In the genomic region with DNA sequence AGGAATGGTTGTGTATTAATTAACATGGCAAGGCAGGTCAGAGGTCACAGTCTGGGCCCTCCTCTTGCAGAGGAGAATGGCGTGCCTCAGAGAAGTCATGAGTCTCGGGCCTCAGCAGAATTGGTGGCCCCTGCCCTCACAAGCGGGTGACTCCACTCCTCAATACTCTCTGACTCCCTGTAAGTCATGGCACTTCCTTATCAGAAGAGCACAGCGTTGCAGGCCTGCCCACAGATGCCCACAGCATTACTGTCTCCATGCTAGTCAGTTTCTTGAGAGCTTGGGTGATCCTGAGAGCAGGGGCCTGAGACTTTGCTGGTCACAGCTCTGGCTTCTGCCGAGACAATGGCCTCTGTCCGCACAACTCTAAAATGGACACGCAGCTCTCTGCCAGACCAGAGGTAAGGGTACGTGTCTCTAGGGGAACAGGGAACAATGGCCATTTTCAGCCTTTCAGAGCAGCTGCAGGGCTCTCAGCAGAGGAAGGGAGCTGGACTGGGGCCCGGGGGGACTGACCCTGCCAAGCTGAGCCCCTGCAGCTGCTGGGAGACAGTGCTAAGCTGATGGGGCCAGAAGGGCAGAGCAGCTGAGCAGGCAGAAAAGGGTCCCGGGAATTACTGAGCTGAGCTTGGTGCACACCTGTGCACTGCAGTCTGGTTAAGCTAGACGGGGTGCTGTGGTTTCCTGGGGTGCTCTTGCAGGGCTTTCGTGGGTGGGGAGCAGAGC, we compare ENCODE assay signal across 7 mouse cellular contexts.
A peak's percentile ranks its signal among the peaks of the same experiment; 100 is the strongest.
DNase-seq lines count a peak whose midpoint lies in the region; ATAC-seq and TF ChIP-seq lines count a peak whose summit lies in the region.

No protein-coding gene starts in this region.

- 65% methylated on average over 12 of the region's 12 CpGs for WGBS in cerebellum, adult 2 months
- 63% methylated on average over 12 of the region's 12 CpGs for WGBS in heart, postnatal 0 days
- 46% methylated on average over 12 of the region's 12 CpGs for whole genome bisulfite sequencing in stomach, embryonic 16.5 days

- no peak overlapping the region for H3K4me2 ChIP-seq in heart, postnatal 0 days (ENCODE audit: low read depth, low read length)
- no peak overlapping the region for H3K4me2 ChIP-seq in stomach, embryonic 16.5 days (ENCODE audit: low read depth, low read length)

- H3K9me3 ChIP-seq in heart, postnatal 0 days (replicated peaks; ENCODE audit: control insufficient read depth, low read length) = no peaks in the 10 kb centered on the region
- no peaks in the 10 kb centered on the region for H3K9me3 ChIP-seq in stomach, embryonic 16.5 days (replicated peaks; ENCODE audit: control insufficient read depth, low read length)

- no peaks in the 10 kb centered on the region for H3K27me3 ChIP-seq in cerebellum, adult 2 months (ENCODE audit: control insufficient read depth, insufficient read depth, low read length)
- no peaks in the 10 kb centered on the region for H3K27me3 ChIP-seq in heart, postnatal 0 days (ENCODE audit: control insufficient read depth, insufficient read depth, low read length)
- no peaks in the 10 kb centered on the region for H3K27me3 ChIP-seq in stomach, embryonic 16.5 days (ENCODE audit: control insufficient read depth, insufficient read depth, low read length)

- no peaks in the 10 kb centered on the region for H3K4me1 ChIP-seq in cerebellum, adult 2 months (ENCODE audit: control insufficient read depth, insufficient read depth, low read length)
- H3K4me1 ChIP-seq in heart, postnatal 0 days (ENCODE audit: control insufficient read depth, insufficient read depth) = peaks cover 19% of the 10 kb centered on the region; the same call in 1 of the 2 replicates
- peaks cover 41% of the 10 kb centered on the region for H3K4me1 ChIP-seq in stomach, embryonic 16.5 days (ENCODE audit: control insufficient read depth, insufficient read depth, low read length)

- H3K27ac ChIP-seq in cerebellum, adult 2 months (ENCODE audit: insufficient read depth, low read length) = 0 out of 2 replicates have a peak overlapping the region, but pooled peaks have one; percentile 55
- H3K27ac ChIP-seq in heart, postnatal 0 days (ENCODE audit: low read depth) = peak overlapping the region; percentile 61
- peak overlapping the region; percentile 66 for H3K27ac ChIP-seq in stomach, embryonic 16.5 days (ENCODE audit: low read length)

- peak; percentile 29; the same call in 1 of the 2 replicates for ATAC-seq in heart, postnatal 0 days (ENCODE audit: insufficient read depth, low read depth)
- ATAC-seq in stomach, embryonic 16.5 days (ENCODE audit: insufficient read depth, low FRiP score) = 0 out of 2 replicates have a peak, but pooled peaks have one; percentile 34

- H3K4me3 ChIP-seq in cerebellum, adult 2 months (replicated peaks; ENCODE audit: insufficient read depth, low read depth, low read length) = no peak overlapping the region
- no peak overlapping the region for H3K4me3 ChIP-seq in heart, postnatal 0 days (ENCODE audit: low read depth, low read length)
- H3K4me3 ChIP-seq in stomach, embryonic 16.5 days (replicated peaks; ENCODE audit: low read length) = no peak overlapping the region

- DNase-seq in cerebellum, adult 2 months = peak in 1 of 2 experiments; percentile 36
- peak; percentile 35 to 56 for DNase-seq in cerebellum, postnatal 14 days
- DNase-seq in heart, postnatal 0 days (ENCODE audit: low spot score) = no peak
- DNase-seq in kidney, postnatal 36 days = peak; percentile 29 to 62
- DNase-seq in lung, postnatal 36 days = peak; percentile 50
- DNase-seq in spleen, postnatal 14 days (ENCODE audit: low spot score in 2 of 2) = no peak

- peaks cover 60% of the 10 kb centered on the region for H3K36me3 ChIP-seq in heart, postnatal 0 days (replicated peaks; ENCODE audit: control insufficient read depth, insufficient read depth, low read length)
- H3K36me3 ChIP-seq in stomach, embryonic 16.5 days (ENCODE audit: control insufficient read depth, insufficient read depth, low read length) = peaks cover 3% of the 10 kb centered on the region; the same call in 1 of the 2 replicates

- TF ChIP-seq EP300 in heart, postnatal 0 days (IDR thresholded peaks at IDR 0.05; ENCODE audit: low read depth) = no peak

- no peak for TF ChIP-seq CTCF in cerebellum, adult 2 months (IDR thresholded peaks at IDR 0.05; ENCODE audit: borderline replicate concordance, insufficient read depth, low read depth, low read length)
- no peak for TF ChIP-seq CTCF in heart, postnatal 0 days (IDR thresholded peaks at IDR 0.05; ENCODE audit: low read depth)

- no peak for TF ChIP-seq POLR2A in cerebellum, adult 2 months (IDR thresholded peaks at IDR 0.05; ENCODE audit: borderline replicate concordance, insufficient read depth, low read length)

- no peak overlapping the region; the same call in 1 of the 2 replicates for H3K9ac ChIP-seq in heart, postnatal 0 days (replicated peaks; ENCODE audit: low read depth, low read length)
- H3K9ac ChIP-seq in stomach, embryonic 16.5 days (ENCODE audit: low read length) = peak overlapping the region; percentile 24; the same call in 1 of the 2 replicates

Comparison
In these comparisons a context has a peak if more than half of its experiments do, and no peak if none do; other contexts are left out.
1. DNase-seq: peak in cerebellum, postnatal 14 days (2 of 2), kidney, postnatal 36 days (2 of 2) and lung, postnatal 36 days (single experiment); none in heart, postnatal 0 days (single experiment) and spleen, postnatal 14 days (0 of 2).
2. Peak in every context shown above with its lines, with median percentiles within 50 percentile points of each other: H3K27ac ChIP-seq.